Mouse (Mus musculus) E14TG2a.4 (cell line): ENCODE data around the gene Mlh3.

Source experiments
- CTCF ChIP-seq: conservative IDR thresholded peaks from 2 replicates; pipeline ENCODE4 v1.5.1; 2014; ENCODE audit warnings: low read length
- POU5F1 ChIP-seq: IDR thresholded peaks from 2 replicates; pipeline ENCODE4 v1.6.1; 2014; ENCODE audit warnings: low read length, borderline replicate concordance

DNA sequence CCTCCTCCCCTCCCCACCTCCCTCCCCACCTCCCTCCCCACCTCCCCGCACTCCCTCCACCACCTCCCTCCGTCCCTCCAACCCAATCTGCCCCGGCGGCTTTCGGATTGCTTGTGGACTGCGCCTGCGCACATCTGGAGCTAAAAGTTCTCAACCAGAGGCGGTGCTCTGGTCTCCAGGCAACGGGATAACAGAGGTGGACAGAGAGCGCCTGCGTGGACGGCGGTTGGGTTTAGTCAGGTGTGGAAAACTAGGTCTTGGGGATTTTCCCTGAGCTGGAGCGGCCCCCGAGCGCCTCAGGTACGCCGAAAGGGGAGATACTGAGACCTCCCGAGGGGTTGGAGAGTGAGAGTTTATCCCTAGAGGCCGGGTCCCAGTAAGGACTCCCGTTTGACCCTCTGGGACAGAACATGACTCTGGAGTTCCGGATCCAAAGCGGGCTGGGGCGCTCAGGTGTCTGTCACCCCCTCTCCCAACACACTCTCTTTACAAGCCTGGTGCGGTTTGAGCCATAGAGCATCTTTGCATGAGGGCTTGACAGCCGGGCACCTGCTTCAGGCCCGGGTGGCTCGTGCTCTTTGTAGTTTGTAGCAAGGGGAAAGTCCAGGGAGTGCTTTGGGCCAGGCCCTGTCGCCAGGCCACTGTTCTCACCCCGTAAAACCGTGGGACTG lies 18.2 kb upstream of the Mlh3 start, which contains the start of gene Zc2hc1c:
- TF ChIP-seq CTCF (no peak), POU5F1 (no peak)
